ENCODE assay signal across 33 mouse cellular contexts in the genomic region with DNA sequence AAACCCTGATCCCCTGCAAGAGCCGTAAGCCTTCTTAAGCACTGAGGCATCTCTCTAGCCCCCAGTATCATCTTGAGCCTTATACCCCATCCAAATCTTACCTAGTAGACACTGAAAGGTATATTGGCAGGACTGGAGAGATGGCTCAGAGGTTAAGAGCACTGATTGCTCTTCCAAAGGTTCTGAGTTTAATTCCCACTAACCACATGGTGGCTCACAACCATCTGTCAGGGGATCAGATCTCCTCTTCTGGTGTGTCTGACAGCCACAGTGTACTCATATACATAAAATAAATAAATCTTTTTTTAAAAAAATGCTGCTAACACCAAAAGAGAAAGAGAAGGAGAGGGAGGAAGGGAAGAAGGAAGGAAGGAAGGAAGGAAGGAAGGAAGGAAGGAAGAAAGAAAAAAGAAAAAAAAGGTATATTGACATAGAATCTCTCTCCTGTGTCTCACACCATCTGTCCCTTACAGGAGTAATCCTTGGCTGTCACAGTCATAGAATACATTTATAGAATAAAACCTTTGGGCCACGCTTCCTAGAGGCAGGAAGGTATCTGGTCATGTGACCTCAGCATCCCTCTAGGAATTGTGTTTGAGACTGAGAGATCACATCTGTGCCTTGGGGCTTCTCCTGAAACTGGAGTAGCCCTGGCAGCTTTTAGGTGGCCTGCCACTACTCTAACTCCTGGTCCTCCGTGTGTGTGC. TPM values are rescaled to one million over a fixed set of nuclear protein-coding genes. Genes with fewer than 3 reads are reported as not detected.
"Had no signal": no experiment of that assay in that cellular context is flagged by ENCODE, and none has a peak within 500 bp of the region (broad histone marks: within the 10 kb centered on the region; RNA-seq: fewer than 3 reads in every experiment).

No protein-coding gene starts in this region.

- H3K4me3 ChIP-seq: limb, embryonic 10.5 days; limb, embryonic 12.5 days; limb, embryonic 13.5 days; limb, embryonic 15.5 days; liver, embryonic 12.5 days; liver, embryonic 13.5 days; liver, embryonic 15.5 days; lung, embryonic 15.5 days; megakaryocyte, embryonic 14.5 days; midbrain, embryonic 10.5 days; midbrain, embryonic 12.5 days; midbrain, embryonic 13.5 days; midbrain, embryonic 15.5 days; myocyte; neural tube, embryonic 12.5 days; neural tube, embryonic 13.5 days had no signal

- H3K27me3 ChIP-seq: limb, embryonic 12.5 days; limb, embryonic 13.5 days; limb, embryonic 15.5 days; lung, embryonic 15.5 days; megakaryocyte, embryonic 14.5 days; midbrain, embryonic 12.5 days; midbrain, embryonic 13.5 days; midbrain, embryonic 15.5 days; neural tube, embryonic 12.5 days; neural tube, embryonic 13.5 days had no signal

- DNase-seq: left cerebral cortex, postnatal 4 days; liver; liver, embryonic 13.5 days; liver, postnatal 0 days; lung, adult 18-20 months; lung, adult 2 months; lung, embryonic 14.5 days; lung, postnatal 10 days; lung, postnatal 14 days; lung, postnatal 36 days; lung, postnatal 4 days; midbrain, embryonic 14.5 days had no signal

- ATAC-seq: liver, embryonic 12.5 days; liver, postnatal 0 days; lung, postnatal 0 days; midbrain, embryonic 13.5 days; midbrain, embryonic 15.5 days; midbrain, embryonic 16.5 days had no signal

- H3K4me1 ChIP-seq: limb, embryonic 10.5 days; limb, embryonic 12.5 days; limb, embryonic 13.5 days; limb, embryonic 15.5 days; lung, embryonic 15.5 days; midbrain, embryonic 10.5 days; midbrain, embryonic 12.5 days; midbrain, embryonic 13.5 days; midbrain, embryonic 15.5 days; neural tube, embryonic 12.5 days; neural tube, embryonic 13.5 days had no signal

- H3K27ac ChIP-seq: limb, embryonic 10.5 days; limb, embryonic 12.5 days; limb, embryonic 13.5 days; limb, embryonic 15.5 days; liver, embryonic 12.5 days; liver, embryonic 13.5 days; liver, embryonic 14.5 days; liver, embryonic 15.5 days; lung, embryonic 15.5 days; macrophage; midbrain, embryonic 10.5 days; midbrain, embryonic 12.5 days; midbrain, embryonic 13.5 days; midbrain, embryonic 15.5 days; neural tube, embryonic 12.5 days; neural tube, embryonic 13.5 days had no signal

RNA-seq across cellular contexts. Expression of a gene that starts 29.6 kb away (rescaled TPM):
- total RNA-seq: left cerebral cortex, postnatal 10 days; midbrain, postnatal 0 days had no signal
- polyA plus RNA-seq: midbrain, embryonic 16.5 days; midbrain, postnatal 0 days; neural tube, embryonic 13.5 days had no signal
